Mouse (Mus musculus): ENCODE measurements around the gene Cmss1. TPM values are rescaled to one million over a fixed set of nuclear protein-coding genes. Genes with fewer than 3 reads are reported as not detected.

Cmss1 gene
- total and polyA plus RNA-seq, 2 experiments = 3.1 to 7.8 TPM

- H3K9ac ChIP-seq (ENCODE audit: low read depth, low read length) = no peak overlapping the region
- no peaks in the 10 kb centered on the region for H3K4me1 ChIP-seq (ENCODE audit: control insufficient read depth, insufficient read depth, low read length)
- TF ChIP-seq CTCF (IDR thresholded peaks at IDR 0.05; ENCODE audit: low read depth, low read length) (no peak), POLR2A (IDR thresholded peaks at IDR 0.05; ENCODE audit: extremely low read depth, insufficient read depth, low read length) (no peak)
- WGBS = 96% methylated on average over 8 of the region's 8 CpGs
- no peak overlapping the region for H3K4me3 ChIP-seq (ENCODE audit: insufficient read depth, low read depth, low read length)
- no peaks in the 10 kb centered on the region for H3K27me3 ChIP-seq (ENCODE audit: control insufficient read depth, insufficient read depth, low read length)
- no peak overlapping the region for H3K27ac ChIP-seq (replicated peaks; ENCODE audit: insufficient read depth, low read depth, low read length)
- H3K79me2 ChIP-seq (ENCODE audit: control insufficient read depth, insufficient read depth, low read length) = no peaks in the 10 kb centered on the region
- DNase-seq (ENCODE audit: extremely low read depth, low read depth, low spot score) = no peak
- no peaks in the 10 kb centered on the region for H3K36me3 ChIP-seq (ENCODE audit: control insufficient read depth, insufficient read depth, low read length)
Observed at GRCm38 (mm10) chr16:57490691-57491090, 116.0 kb downstream of the Cmss1 start.

DNA sequence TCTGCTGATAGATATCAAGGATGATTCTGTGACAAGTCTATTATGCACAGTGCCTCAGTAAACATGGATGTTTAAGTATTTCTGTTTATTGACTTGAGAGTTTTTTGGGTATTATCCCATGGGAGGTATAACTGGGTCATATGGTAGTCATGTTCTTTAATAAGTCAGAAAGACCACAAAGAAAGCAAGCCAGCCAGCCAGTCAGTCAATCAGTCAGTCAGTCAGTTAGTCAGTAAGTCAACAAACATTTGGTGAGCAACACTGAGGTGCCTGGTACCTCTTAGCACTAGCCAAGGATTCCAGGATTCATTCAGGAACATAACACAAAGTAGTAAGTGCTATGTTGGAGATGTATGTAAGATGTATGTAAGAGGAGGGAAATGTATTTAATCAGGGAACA, 118.0 kb downstream of the Cmss1 start:
- Histone ChIP-seq H3K9ac (ENCODE audit: low read depth, low read length) (no peak overlapping the region), H3K4me3 (ENCODE audit: insufficient read depth, low read depth, low read length) (no peak overlapping the region), H3K27ac (replicated peaks; ENCODE audit: insufficient read depth, low read depth, low read length) (no peak overlapping the region), H3K36me3 (ENCODE audit: control insufficient read depth, insufficient read depth, low read length) (no peaks in the 10 kb centered on the region), H3K4me1 (ENCODE audit: control insufficient read depth, insufficient read depth, low read length) (no peaks in the 10 kb centered on the region), H3K27me3 (ENCODE audit: control insufficient read depth, insufficient read depth, low read length) (no peaks in the 10 kb centered on the region), H3K79me2 (ENCODE audit: control insufficient read depth, insufficient read depth, low read length) (no peaks in the 10 kb centered on the region)
- no peak for DNase-seq (ENCODE audit: extremely low read depth, low read depth, low spot score)
- no peak for TF ChIP-seq CTCF (IDR thresholded peaks at IDR 0.05; ENCODE audit: low read depth, low read length)
- TF ChIP-seq POLR2A (IDR thresholded peaks at IDR 0.05; ENCODE audit: extremely low read depth, insufficient read depth, low read length) = no peak

GRCm38 (mm10) chr16:57486266-57486665, 120.4 kb downstream of the Cmss1 start:
- TF ChIP-seq CTCF (IDR thresholded peaks at IDR 0.05; ENCODE audit: low read depth, low read length) = no peak
- TF ChIP-seq POLR2A (IDR thresholded peaks at IDR 0.05; ENCODE audit: extremely low read depth, insufficient read depth, low read length) = no peak
- Histone ChIP-seq H3K27ac (replicated peaks; ENCODE audit: insufficient read depth, low read depth, low read length) (no peak overlapping the region), H3K4me1 (ENCODE audit: control insufficient read depth, insufficient read depth, low read length) (no peaks in the 10 kb centered on the region), H3K79me2 (ENCODE audit: control insufficient read depth, insufficient read depth, low read length) (no peaks in the 10 kb centered on the region), H3K9ac (ENCODE audit: low read depth, low read length) (no peak overlapping the region), H3K27me3 (ENCODE audit: control insufficient read depth, insufficient read depth, low read length) (no peaks in the 10 kb centered on the region), H3K4me3 (ENCODE audit: insufficient read depth, low read depth, low read length) (no peak overlapping the region), H3K36me3 (ENCODE audit: control insufficient read depth, insufficient read depth, low read length) (no peaks in the 10 kb centered on the region)
- WGBS = 89% methylated on average over 5 of the region's 5 CpGs
- DNase-seq (ENCODE audit: extremely low read depth, low read depth, low spot score) = no peak

- no peaks in the 10 kb centered on the region for H3K79me2 ChIP-seq (ENCODE audit: control insufficient read depth, insufficient read depth, low read length)
- no peak overlapping the region for H3K4me3 ChIP-seq (ENCODE audit: insufficient read depth, low read depth, low read length)
- H3K36me3 ChIP-seq (ENCODE audit: control insufficient read depth, insufficient read depth, low read length) = no peaks in the 10 kb centered on the region
- no peaks in the 10 kb centered on the region for H3K27me3 ChIP-seq (ENCODE audit: control insufficient read depth, insufficient read depth, low read length)
- H3K4me1 ChIP-seq (ENCODE audit: control insufficient read depth, insufficient read depth, low read length) = no peaks in the 10 kb centered on the region
- H3K27ac ChIP-seq (replicated peaks; ENCODE audit: insufficient read depth, low read depth, low read length) = no peak overlapping the region
- TF ChIP-seq CTCF (IDR thresholded peaks at IDR 0.05; ENCODE audit: low read depth, low read length) (no peak), POLR2A (IDR thresholded peaks at IDR 0.05; ENCODE audit: extremely low read depth, insufficient read depth, low read length) (no peak)
- no peak for DNase-seq (ENCODE audit: extremely low read depth, low read depth, low spot score)
- no peak overlapping the region for H3K9ac ChIP-seq (ENCODE audit: low read depth, low read length)
- 87% methylated on average over 9 of the region's 9 CpGs for WGBS
Observed at GRCm38 (mm10) chr16:57485265-57485664, 121.4 kb downstream of the Cmss1 start.

DNA sequence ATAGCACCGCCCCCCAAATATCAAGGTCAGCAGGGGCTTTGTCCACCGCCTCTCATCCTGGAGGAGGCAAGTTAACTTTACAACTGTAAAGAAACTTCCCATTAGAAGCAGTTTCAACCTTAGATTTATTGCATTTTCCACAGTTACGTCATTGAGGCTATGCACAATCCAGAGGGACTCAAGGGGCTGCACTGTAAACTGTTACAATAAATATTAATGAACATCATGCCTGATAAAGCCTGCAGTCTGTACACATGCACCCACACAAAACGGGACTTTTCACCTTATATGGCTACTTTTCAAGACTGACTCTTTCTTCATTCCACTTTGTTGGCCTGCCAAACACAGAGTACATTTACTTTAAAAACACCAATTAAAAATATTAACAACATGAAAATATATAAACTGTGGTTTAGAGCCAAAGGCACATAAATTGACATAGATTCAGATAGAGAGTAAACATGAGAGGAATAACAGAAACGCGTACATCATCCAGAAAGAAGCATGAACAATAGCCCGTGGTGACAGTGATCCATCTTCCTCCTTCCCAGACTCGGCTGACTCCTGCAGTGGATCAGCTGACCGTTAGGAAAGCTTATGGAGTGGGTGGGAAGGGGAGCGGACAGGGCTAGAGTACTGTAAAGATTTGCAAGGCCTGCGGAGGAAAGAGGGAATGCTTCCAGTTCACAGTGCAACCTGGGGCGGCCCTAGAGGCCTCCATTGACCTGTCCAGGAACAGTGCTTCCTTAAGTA, 122.4 kb downstream of the Cmss1 start:
- Histone ChIP-seq H3K27ac (replicated peaks; ENCODE audit: insufficient read depth, low read depth, low read length) (no peak overlapping the region), H3K4me3 (ENCODE audit: insufficient read depth, low read depth, low read length) (no peak overlapping the region), H3K27me3 (ENCODE audit: control insufficient read depth, insufficient read depth, low read length) (no peaks in the 10 kb centered on the region), H3K36me3 (ENCODE audit: control insufficient read depth, insufficient read depth, low read length) (no peaks in the 10 kb centered on the region), H3K9ac (ENCODE audit: low read depth, low read length) (no peak overlapping the region), H3K4me1 (ENCODE audit: control insufficient read depth, insufficient read depth, low read length) (no peaks in the 10 kb centered on the region), H3K79me2 (ENCODE audit: control insufficient read depth, insufficient read depth, low read length) (no peaks in the 10 kb centered on the region)
- WGBS = 87% methylated on average over 12 of the region's 12 CpGs
- no peak for TF ChIP-seq POLR2A (IDR thresholded peaks at IDR 0.05; ENCODE audit: extremely low read depth, insufficient read depth, low read length)
- no peak for DNase-seq (ENCODE audit: extremely low read depth, low read depth, low spot score)

GRCm38 (mm10) chr16:57483503-57483902, 123.2 kb downstream of the Cmss1 start:
- Histone ChIP-seq H3K4me3 (ENCODE audit: insufficient read depth, low read depth, low read length) (no peak overlapping the region), H3K4me1 (ENCODE audit: control insufficient read depth, insufficient read depth, low read length) (no peaks in the 10 kb centered on the region), H3K79me2 (ENCODE audit: control insufficient read depth, insufficient read depth, low read length) (no peaks in the 10 kb centered on the region), H3K27ac (replicated peaks; ENCODE audit: insufficient read depth, low read depth, low read length) (no peak overlapping the region), H3K27me3 (ENCODE audit: control insufficient read depth, insufficient read depth, low read length) (no peaks in the 10 kb centered on the region), H3K36me3 (ENCODE audit: control insufficient read depth, insufficient read depth, low read length) (no peaks in the 10 kb centered on the region), H3K9ac (ENCODE audit: low read depth, low read length) (no peak overlapping the region)
- DNase-seq (ENCODE audit: extremely low read depth, low read depth, low spot score) = no peak
- TF ChIP-seq CTCF (IDR thresholded peaks at IDR 0.05; ENCODE audit: low read depth, low read length) (no peak), POLR2A (IDR thresholded peaks at IDR 0.05; ENCODE audit: extremely low read depth, insufficient read depth, low read length) (no peak)
- 77% methylated on average over 2 of the region's 2 CpGs for WGBS
